In genomic region chr3:41228536-41228935, GRCm38 (mm10) we compare ENCODE assay signal across 8 mouse cellular contexts.
DNase-seq lines count a peak whose midpoint lies in the region; ATAC-seq lines count a peak whose summit lies in the region.

No protein-coding gene starts in this region.

- WGBS in hindbrain, embryonic 15.5 days = 30% methylated on average over 7 of the region's 7 CpGs

- H3K9ac ChIP-seq in hindbrain, embryonic 15.5 days = 0 out of 2 replicates have a peak overlapping the region, but pooled peaks have one; percentile 4

- ATAC-seq in CD4-positive, CD25-positive, alpha-beta regulatory T cell, adult 4 months = no peak
- ATAC-seq in hindbrain, embryonic 15.5 days (ENCODE audit: low FRiP score, low read depth) = peak; percentile 92
- peak; percentile 97 for ATAC-seq in megakaryocyte progenitor cell, adult 5-6 weeks (replicated peaks; ENCODE audit: poor library complexity)

- no peak overlapping the region for H3K4me3 ChIP-seq in hindbrain, embryonic 15.5 days

- no peaks in the 10 kb centered on the region for H3K9me3 ChIP-seq in hindbrain, embryonic 15.5 days

- H3K36me3 ChIP-seq in hindbrain, embryonic 15.5 days = no peaks in the 10 kb centered on the region

- H3K4me1 ChIP-seq in hindbrain, embryonic 15.5 days (replicated peaks) = 0 out of 2 replicates have a peak, but pooled peaks cover 5% of the 10 kb centered on the region

- no peak overlapping the region for H3K4me2 ChIP-seq in hindbrain, embryonic 15.5 days

- DNase-seq in CD4-positive, CD25-positive, alpha-beta regulatory T cell, adult 2 months (ENCODE audit: low read depth, low spot score) = peak; percentile 37
- DNase-seq in cerebellum, postnatal 36 days = peak; percentile 55 to 57
- DNase-seq in gastrocnemius, adult 18-20 months (ENCODE audit: low spot score) = peak; percentile 59
- DNase-seq in left cerebral cortex, adult 11 months (ENCODE audit: low spot score) = peak; percentile 36
- DNase-seq in skeletal muscle tissue, adult 2 months (ENCODE audit: low read depth, low spot score) = peak; percentile 71

- 0 out of 2 replicates have a peak overlapping the region, but pooled peaks have one; percentile 25 for H3K27ac ChIP-seq in hindbrain, embryonic 15.5 days (replicated peaks)

- no peaks in the 10 kb centered on the region for H3K27me3 ChIP-seq in hindbrain, embryonic 15.5 days
